Mouse (Mus musculus): ENCODE results near the gene Fkbp5. TPM values are rescaled to one million over a fixed set of nuclear protein-coding genes. Genes with fewer than 3 reads are reported as not detected.

The Fkbp5 gene
- total and polyA plus RNA-seq, 2 experiments: 17.7 to 30.3 TPM

GRCm38 (mm10) chr17:28448225-28448624 lies 69.1 kb downstream of the Fkbp5 start:
- peak overlapping the region; percentile 91 for H3K27ac ChIP-seq (replicated peaks; ENCODE audit: insufficient read depth, low read depth, low read length)
- peaks cover 22% of the 10 kb centered on the region; the same call in 1 of the 2 replicates for H3K79me2 ChIP-seq (ENCODE audit: control insufficient read depth, insufficient read depth, low read length)
- no peaks in the 10 kb centered on the region for H3K27me3 ChIP-seq (ENCODE audit: control insufficient read depth, insufficient read depth, low read length)
- peak overlapping the region; percentile 20 for H3K9ac ChIP-seq (ENCODE audit: low read depth, low read length)
- no peaks in the 10 kb centered on the region for H3K36me3 ChIP-seq (ENCODE audit: control insufficient read depth, insufficient read depth, low read length)
- TF ChIP-seq POLR2A (IDR thresholded peaks at IDR 0.05; ENCODE audit: extremely low read depth, insufficient read depth, low read length) (no peak), CTCF (IDR thresholded peaks at IDR 0.05; ENCODE audit: low read depth, low read length) (no peak)
- no peak overlapping the region for H3K4me3 ChIP-seq (ENCODE audit: insufficient read depth, low read depth, low read length)
- H3K4me1 ChIP-seq (ENCODE audit: control insufficient read depth, insufficient read depth, low read length): peaks cover 31% of the 10 kb centered on the region
- 23% methylated on average over 6 of the region's 6 CpGs for WGBS
- DNase-seq (ENCODE audit: extremely low read depth, low read depth, low spot score): peak; percentile 44

DNA sequence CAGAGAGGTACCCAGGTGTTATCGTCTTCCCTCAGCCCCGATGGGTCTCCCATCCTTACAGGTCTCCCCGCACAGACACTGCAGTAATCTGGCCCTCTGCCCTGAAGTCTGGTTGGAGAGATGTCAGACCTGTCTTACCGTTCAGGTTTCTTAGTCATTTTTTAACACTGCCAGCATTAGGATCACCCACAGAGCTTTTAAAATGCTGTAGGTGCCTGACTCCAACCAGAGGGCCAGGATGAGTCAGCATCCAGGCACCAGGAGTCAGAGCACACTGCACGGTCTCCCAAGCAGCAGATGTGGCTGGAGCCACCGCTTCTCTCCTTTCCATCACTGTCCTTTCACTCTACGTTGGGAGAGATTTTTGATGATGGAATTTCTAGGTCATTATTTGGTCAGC lies 69.5 kb downstream of the Fkbp5 start:
- peak overlapping the region; percentile 91 for H3K27ac ChIP-seq (replicated peaks; ENCODE audit: insufficient read depth, low read depth, low read length)
- TF ChIP-seq CTCF (IDR thresholded peaks at IDR 0.05; ENCODE audit: low read depth, low read length) (no peak), POLR2A (IDR thresholded peaks at IDR 0.05; ENCODE audit: extremely low read depth, insufficient read depth, low read length) (0 out of 2 replicates have a peak, but pooled peaks have one; percentile 11)

GRCm38 (mm10) chr17:28446820-28447168 lies 70.5 kb downstream of the Fkbp5 start:
- Histone ChIP-seq H3K27ac (replicated peaks; ENCODE audit: insufficient read depth, low read depth, low read length) (peak overlapping the region; percentile 64), H3K4me1 (ENCODE audit: control insufficient read depth, insufficient read depth, low read length) (peaks cover 35% of the 10 kb centered on the region), H3K36me3 (ENCODE audit: control insufficient read depth, insufficient read depth, low read length) (no peaks in the 10 kb centered on the region), H3K27me3 (ENCODE audit: control insufficient read depth, insufficient read depth, low read length) (no peaks in the 10 kb centered on the region), H3K4me3 (ENCODE audit: insufficient read depth, low read depth, low read length) (peak overlapping the region; percentile 37), H3K9ac (ENCODE audit: low read depth, low read length) (peak overlapping the region; percentile 64), H3K79me2 (ENCODE audit: control insufficient read depth, insufficient read depth, low read length) (peaks cover 22% of the 10 kb centered on the region; the same call in 1 of the 2 replicates)
- DNase-seq (ENCODE audit: extremely low read depth, low read depth, low spot score): no peak
- TF ChIP-seq CTCF (IDR thresholded peaks at IDR 0.05; ENCODE audit: low read depth, low read length): no peak
- 17% methylated on average over 5 of the region's 5 CpGs for WGBS

More for the DNA sequence above, 69.5 kb downstream of the Fkbp5 start:
- H3K4me1 ChIP-seq (ENCODE audit: control insufficient read depth, insufficient read depth, low read length): peaks cover 33% of the 10 kb centered on the region
- no peaks in the 10 kb centered on the region for H3K27me3 ChIP-seq (ENCODE audit: control insufficient read depth, insufficient read depth, low read length)
- H3K4me3 ChIP-seq (ENCODE audit: insufficient read depth, low read depth, low read length): peak overlapping the region; percentile 28
- peak overlapping the region; percentile 74 for H3K9ac ChIP-seq (ENCODE audit: low read depth, low read length)
- peak; percentile 48 for DNase-seq (ENCODE audit: extremely low read depth, low read depth, low spot score)
- 36% methylated on average over 7 of the region's 7 CpGs for WGBS
- H3K36me3 ChIP-seq (ENCODE audit: control insufficient read depth, insufficient read depth, low read length): no peaks in the 10 kb centered on the region
- peaks cover 22% of the 10 kb centered on the region; the same call in 1 of the 2 replicates for H3K79me2 ChIP-seq (ENCODE audit: control insufficient read depth, insufficient read depth, low read length)

GRCm38 (mm10) chr17:28445886-28446819 lies 71.2 kb downstream of the Fkbp5 start:
- H3K27me3 ChIP-seq (ENCODE audit: control insufficient read depth, insufficient read depth, low read length): no peaks in the 10 kb centered on the region
- no peaks in the 10 kb centered on the region for H3K36me3 ChIP-seq (ENCODE audit: control insufficient read depth, insufficient read depth, low read length)
- DNase-seq (ENCODE audit: extremely low read depth, low read depth, low spot score): peak; percentile 87
- 25% methylated on average over 12 of the region's 12 CpGs for WGBS
- peak overlapping the region; percentile 37 for H3K4me3 ChIP-seq (ENCODE audit: insufficient read depth, low read depth, low read length)
- H3K9ac ChIP-seq (ENCODE audit: low read depth, low read length): peak overlapping the region; percentile 65
- peaks cover 37% of the 10 kb centered on the region for H3K4me1 ChIP-seq (ENCODE audit: control insufficient read depth, insufficient read depth, low read length)
- H3K27ac ChIP-seq (replicated peaks; ENCODE audit: insufficient read depth, low read depth, low read length): peak overlapping the region; percentile 98
- TF ChIP-seq CTCF (IDR thresholded peaks at IDR 0.05; ENCODE audit: low read depth, low read length) (no peak), POLR2A (IDR thresholded peaks at IDR 0.05; ENCODE audit: extremely low read depth, insufficient read depth, low read length) (no peak)
- peaks cover 22% of the 10 kb centered on the region; the same call in 1 of the 2 replicates for H3K79me2 ChIP-seq (ENCODE audit: control insufficient read depth, insufficient read depth, low read length)

GRCm38 (mm10) chr17:28442661-28443060 lies 74.7 kb downstream of the Fkbp5 start:
- Histone ChIP-seq H3K27me3 (ENCODE audit: control insufficient read depth, insufficient read depth, low read length) (no peaks in the 10 kb centered on the region), H3K79me2 (ENCODE audit: control insufficient read depth, insufficient read depth, low read length) (peaks cover 11% of the 10 kb centered on the region; the same call in 1 of the 2 replicates), H3K9ac (ENCODE audit: low read depth, low read length) (0 out of 2 replicates have a peak overlapping the region, but pooled peaks have one; percentile 26), H3K4me1 (ENCODE audit: control insufficient read depth, insufficient read depth, low read length) (peaks cover 42% of the 10 kb centered on the region), H3K4me3 (ENCODE audit: insufficient read depth, low read depth, low read length) (no peak overlapping the region), H3K27ac (replicated peaks; ENCODE audit: insufficient read depth, low read depth, low read length) (peak overlapping the region; percentile 98), H3K36me3 (ENCODE audit: control insufficient read depth, insufficient read depth, low read length) (peaks cover 3% of the 10 kb centered on the region; the same call in 1 of the 2 replicates)
- TF ChIP-seq POLR2A (IDR thresholded peaks at IDR 0.05; ENCODE audit: extremely low read depth, insufficient read depth, low read length) (no peak), CTCF (IDR thresholded peaks at IDR 0.05; ENCODE audit: low read depth, low read length) (no peak)
- 71% methylated on average over 6 of the region's 6 CpGs for WGBS
- no peak for DNase-seq (ENCODE audit: extremely low read depth, low read depth, low spot score)

All from liver, adult 2 months (tissue).